ENCODE assay signal across 20 mouse cellular contexts in the genomic region with DNA sequence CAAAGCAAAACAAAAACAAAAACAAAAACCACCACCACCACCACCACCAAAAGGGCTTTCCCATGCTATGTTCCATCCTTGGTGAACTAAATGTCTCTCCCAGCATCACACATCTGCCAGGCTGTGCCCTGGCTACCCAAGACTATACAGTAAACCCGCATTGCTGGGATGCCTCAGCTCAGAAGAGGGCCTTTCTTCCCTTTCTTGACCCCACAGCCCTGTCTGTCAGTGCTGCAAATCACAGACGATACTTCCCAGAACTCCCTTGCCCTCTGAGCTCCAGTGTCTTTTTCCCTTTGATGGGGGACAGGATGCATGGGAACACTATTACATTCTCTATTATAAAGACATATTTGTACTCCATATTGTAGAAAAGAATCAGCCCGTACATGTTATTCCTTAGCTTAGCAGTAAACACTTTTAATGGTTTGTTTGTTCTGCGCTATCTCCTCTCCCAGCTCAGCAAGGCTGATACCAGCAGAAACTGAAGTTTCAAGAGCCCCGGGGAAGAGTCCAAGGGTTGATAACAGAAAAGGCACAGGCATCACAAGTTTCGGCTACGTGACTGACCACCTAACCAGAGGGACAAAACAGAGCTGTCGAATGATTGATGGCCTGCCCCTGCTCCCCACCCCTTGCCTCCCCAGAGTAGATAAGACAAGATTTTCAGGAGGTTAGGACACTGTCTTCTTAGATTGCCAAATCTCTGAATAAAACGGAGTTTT. TPM values are rescaled to one million over a fixed set of nuclear protein-coding genes. Genes with fewer than 3 reads are reported as not detected.
DNase-seq lines count a peak whose midpoint lies in the region; ATAC-seq lines count a peak whose summit lies in the region.
"Had no signal": no experiment of that assay in that cellular context is flagged by ENCODE, and none has a peak within 500 bp of the region (broad histone marks: within the 10 kb centered on the region; RNA-seq: fewer than 3 reads in every experiment).

No protein-coding gene starts in this region.

- ATAC-seq in heart, embryonic 15.5 days (replicated peaks; ENCODE audit: insufficient number of reproducible peaks, insufficient read depth, low FRiP score, low read depth) = no peak
- no peak for ATAC-seq in midbrain, embryonic 15.5 days (replicated peaks)
- ATAC-seq in megakaryocyte-erythroid progenitor cell, adult 5-6 weeks (replicated peaks; ENCODE audit: low FRiP score, low TSS enrichment, poor library complexity, severe bottlenecking) = 0 out of 2 replicates have a peak, but pooled peaks have one; percentile 34
- ATAC-seq: CD4-positive, CD25-positive, alpha-beta regulatory T cell, adult 4 months had no signal

- no peak overlapping the region for H3K4me2 ChIP-seq in heart, embryonic 15.5 days
- H3K4me2 ChIP-seq in midbrain, embryonic 15.5 days = no peak overlapping the region
- H3K4me2 ChIP-seq: forebrain, embryonic 12.5 days; hindbrain, embryonic 12.5 days; limb, embryonic 13.5 days; lung, embryonic 15.5 days had no signal

- H3K27ac ChIP-seq in heart, embryonic 15.5 days = peak overlapping the region; percentile 27
- H3K27ac ChIP-seq in midbrain, embryonic 10.5 days (replicated peaks) = 0 out of 2 replicates have a peak overlapping the region, but pooled peaks have one; percentile 17
- H3K27ac ChIP-seq in midbrain, embryonic 15.5 days = no peak overlapping the region
- H3K27ac ChIP-seq: forebrain, embryonic 12.5 days; hindbrain, embryonic 12.5 days; limb, embryonic 13.5 days; lung, embryonic 15.5 days had no signal

- H3K27me3 ChIP-seq in heart, embryonic 15.5 days = no peaks in the 10 kb centered on the region
- H3K27me3 ChIP-seq in midbrain, embryonic 10.5 days (ENCODE audit: low read depth, poor library complexity, severe bottlenecking) = peaks cover 63% of the 10 kb centered on the region
- H3K27me3 ChIP-seq in midbrain, embryonic 15.5 days (replicated peaks) = no peaks in the 10 kb centered on the region
- H3K27me3 ChIP-seq: forebrain, embryonic 12.5 days; lung, embryonic 15.5 days had no signal

- intact Hi-C loops in heart, postnatal 10 days (cut with DNase I) = no loop called here

- no peaks in the 10 kb centered on the region for H3K9me3 ChIP-seq in heart, embryonic 15.5 days (replicated peaks)
- H3K9me3 ChIP-seq in midbrain, embryonic 10.5 days (replicated peaks) = no peaks in the 10 kb centered on the region
- no peaks in the 10 kb centered on the region for H3K9me3 ChIP-seq in midbrain, embryonic 15.5 days
- H3K9me3 ChIP-seq: forebrain, embryonic 12.5 days; G1E; hindbrain, embryonic 12.5 days; limb, embryonic 13.5 days; lung, embryonic 15.5 days had no signal

- no peaks in the 10 kb centered on the region for H3K4me1 ChIP-seq in heart, embryonic 15.5 days (replicated peaks)
- H3K4me1 ChIP-seq in midbrain, embryonic 10.5 days = peaks cover 11% of the 10 kb centered on the region; the same call in 1 of the 2 replicates
- no peaks in the 10 kb centered on the region for H3K4me1 ChIP-seq in midbrain, embryonic 15.5 days
- H3K4me1 ChIP-seq: forebrain, embryonic 12.5 days; hindbrain, embryonic 12.5 days; limb, embryonic 13.5 days; lung, embryonic 15.5 days had no signal

- peak; percentile 17 to 27 for DNase-seq in adrenal gland, adult (ENCODE audit: inconsistent age in 2 of 2, low spot score in 1 of 2)
- no peak for DNase-seq in adrenal gland, postnatal 10 days
- no peak for DNase-seq in heart, postnatal 10 days
- no peak for DNase-seq in midbrain, embryonic 10.5 days (ENCODE audit: low spot score)
- DNase-seq in frontal cortex, postnatal 10 days (ENCODE audit: low spot score in 2 of 2) = no peak
- DNase-seq: cerebellum, adult 9-11 months; gastrocnemius, postnatal 25 days; kidney, adult 11 months; kidney, postnatal 14 days; layer of hippocampus, adult 9-11 months; thymus, postnatal 36 days had no signal

- no peak overlapping the region for H3K4me3 ChIP-seq in heart, embryonic 15.5 days
- no peak overlapping the region for H3K4me3 ChIP-seq in midbrain, embryonic 10.5 days
- no peak overlapping the region for H3K4me3 ChIP-seq in midbrain, embryonic 15.5 days
- H3K4me3 ChIP-seq: forebrain, embryonic 12.5 days; hindbrain, embryonic 12.5 days; limb, embryonic 13.5 days; lung, embryonic 15.5 days had no signal

- H3K36me3 ChIP-seq in heart, embryonic 15.5 days = no peaks in the 10 kb centered on the region
- no peaks in the 10 kb centered on the region for H3K36me3 ChIP-seq in midbrain, embryonic 10.5 days
- H3K36me3 ChIP-seq in midbrain, embryonic 15.5 days (replicated peaks) = no peaks in the 10 kb centered on the region
- H3K36me3 ChIP-seq: forebrain, embryonic 12.5 days; G1E; hindbrain, embryonic 12.5 days; limb, embryonic 13.5 days; lung, embryonic 15.5 days had no signal

- WGBS in heart, embryonic 15.5 days = 34% methylated on average over 9 of the region's 9 CpGs
- 58% methylated on average over 9 of the region's 9 CpGs for WGBS in midbrain, embryonic 10.5 days
- 58% methylated on average over 9 of the region's 9 CpGs for WGBS in midbrain, embryonic 15.5 days

- H3K9ac ChIP-seq in heart, embryonic 15.5 days = no peak overlapping the region
- H3K9ac ChIP-seq in midbrain, embryonic 15.5 days = no peak overlapping the region
- H3K9ac ChIP-seq: forebrain, embryonic 12.5 days; hindbrain, embryonic 12.5 days; limb, embryonic 13.5 days; lung, embryonic 15.5 days had no signal

RNA-seq across cellular contexts. Expression of gene Rbbp7, which starts 11.3 kb away (rescaled TPM):
- total RNA-seq in adrenal gland, postnatal 10 days (2021) = 100 to 1,000 TPM; 174 to 178 TPM
- 408 and 421 TPM in 2 replicates for polyA plus RNA-seq in heart, embryonic 15.5 days (2015; fragmentation: Nextera tagmentation; extraction: Ambion mirVana)
- 100 to 1,000 TPM; 208 to 210 TPM for total RNA-seq in heart, postnatal 10 days (2021)
- polyA plus RNA-seq in midbrain, embryonic 10.5 days (2016; fragmentation: Nextera tagmentation; extraction: Ambion mirVana) = 384 and 412 TPM in 2 replicates
- polyA plus RNA-seq in midbrain, embryonic 15.5 days (2015; fragmentation: Nextera tagmentation; extraction: Ambion mirVana) = 201 and 210 TPM in 2 replicates
- 230 and 236 TPM in 2 replicates for total RNA-seq in megakaryocyte-erythroid progenitor cell, adult 5-6 weeks (2014; fragmentation: Nextera tagmentation)
- 309 and 312 TPM in 2 replicates for total RNA-seq in megakaryocyte-erythroid progenitor cell, adult 5-6 weeks (2017)

Comparison
In these comparisons a context has a peak if more than half of its experiments do, and no peak if none do; other contexts are left out.
1. DNase-seq: peak in adrenal gland, adult (2 of 2); none in adrenal gland, postnatal 10 days (single experiment), heart, postnatal 10 days (0 of 2), midbrain, embryonic 10.5 days (single experiment) and frontal cortex, postnatal 10 days (0 of 2).